Mouse (Mus musculus): ENCODE data around the gene Esr1. TPM values are rescaled to one million over a fixed set of nuclear protein-coding genes. Genes with fewer than 3 reads are reported as not detected.

Gene Esr1
- polyA plus RNA-seq, 1 experiment from 2014 or later, result 0.54 TPM

DNA sequence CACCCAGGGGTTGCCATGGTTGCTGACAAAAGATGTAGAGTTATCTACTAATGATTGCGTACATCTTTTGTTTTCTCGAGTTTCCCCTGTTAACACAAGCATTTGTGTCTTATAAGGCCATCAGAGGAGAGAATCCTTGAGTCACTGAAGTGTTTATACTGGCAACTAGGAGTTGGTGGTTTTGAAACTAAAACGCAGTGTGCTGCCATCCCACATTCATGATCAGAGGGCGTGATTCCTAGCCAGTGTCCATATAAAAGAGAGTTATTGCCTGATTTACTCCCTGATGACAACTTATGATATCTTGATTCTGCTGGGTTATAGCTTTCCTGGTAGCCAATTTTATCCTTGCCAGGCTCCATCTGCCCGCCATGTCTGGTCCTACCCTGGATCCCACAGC lies 331.8 kb downstream of the Esr1 start:
- H3K4me1 ChIP-seq (ENCODE audit: control insufficient read depth, insufficient read depth, low read length), result no peaks in the 10 kb centered on the region
- no peaks in the 10 kb centered on the region for H3K27me3 ChIP-seq (ENCODE audit: control insufficient read depth, insufficient read depth, low read length)
- H3K9ac ChIP-seq (ENCODE audit: low read length), result no peak overlapping the region
- H3K4me2 ChIP-seq (ENCODE audit: low read depth, low read length), result no peak overlapping the region
- H3K4me3 ChIP-seq (replicated peaks; ENCODE audit: low read length), result no peak overlapping the region
- H3K9me3 ChIP-seq (replicated peaks; ENCODE audit: control insufficient read depth, low read length), result no peaks in the 10 kb centered on the region
- WGBS, result 82% methylated on average over 5 of the region's 5 CpGs
- H3K27ac ChIP-seq (ENCODE audit: low read length), result no peak overlapping the region
- ATAC-seq (ENCODE audit: insufficient read depth, low FRiP score), result no peak
- no peaks in the 10 kb centered on the region for H3K36me3 ChIP-seq (ENCODE audit: control insufficient read depth, insufficient read depth, low read length)

- Histone ChIP-seq H3K4me1 (ENCODE audit: control insufficient read depth, insufficient read depth, low read length) (no peaks in the 10 kb centered on the region), H3K27me3 (ENCODE audit: control insufficient read depth, insufficient read depth, low read length) (no peaks in the 10 kb centered on the region), H3K9me3 (replicated peaks; ENCODE audit: control insufficient read depth, low read length) (no peaks in the 10 kb centered on the region), H3K36me3 (ENCODE audit: control insufficient read depth, insufficient read depth, low read length) (no peaks in the 10 kb centered on the region), H3K9ac (ENCODE audit: low read length) (no peak overlapping the region), H3K4me2 (ENCODE audit: low read depth, low read length) (no peak overlapping the region), H3K4me3 (replicated peaks; ENCODE audit: low read length) (no peak overlapping the region), H3K27ac (ENCODE audit: low read length) (no peak overlapping the region)
- ATAC-seq (ENCODE audit: insufficient read depth, low FRiP score), result no peak
- WGBS, result 66% methylated on average over 2 of the region's 2 CpGs
Observed at GRCm38 (mm10) chr10:4944725-4945124, 333.3 kb downstream of the Esr1 start.

DNA sequence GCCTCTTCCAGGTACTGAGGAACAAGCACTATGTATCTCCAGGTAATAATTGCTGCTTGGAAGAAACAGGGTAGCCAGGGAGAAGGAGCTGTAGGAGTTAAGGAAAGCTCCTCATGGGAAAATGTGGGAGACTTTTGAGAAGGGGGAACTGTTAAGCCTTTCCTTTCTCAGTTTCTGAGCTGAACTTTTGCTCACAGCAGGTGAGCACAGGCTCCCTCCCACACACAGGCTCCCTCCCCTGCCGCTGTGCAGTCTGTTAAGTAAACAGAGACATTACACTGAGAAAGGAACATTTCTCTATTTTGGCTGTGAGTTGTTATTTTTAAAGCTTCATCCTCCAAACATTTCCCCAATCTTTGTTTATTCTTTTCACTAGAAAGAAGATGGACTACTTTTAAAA lies 354.4 kb downstream of the Esr1 start:
- H3K9ac ChIP-seq (ENCODE audit: low read length), result no peak overlapping the region
- H3K4me1 ChIP-seq (ENCODE audit: control insufficient read depth, insufficient read depth, low read length), result no peaks in the 10 kb centered on the region
- WGBS, result 18% methylated on average over 1 of the region's 1 CpGs
- H3K9me3 ChIP-seq (replicated peaks; ENCODE audit: control insufficient read depth, low read length), result no peaks in the 10 kb centered on the region
- H3K4me3 ChIP-seq (replicated peaks; ENCODE audit: low read length), result no peak overlapping the region
- no peaks in the 10 kb centered on the region for H3K27me3 ChIP-seq (ENCODE audit: control insufficient read depth, insufficient read depth, low read length)
- H3K36me3 ChIP-seq (ENCODE audit: control insufficient read depth, insufficient read depth, low read length), result no peaks in the 10 kb centered on the region
- H3K4me2 ChIP-seq (ENCODE audit: low read depth, low read length), result no peak overlapping the region
- ATAC-seq (ENCODE audit: insufficient read depth, low FRiP score), result no peak
- no peak overlapping the region for H3K27ac ChIP-seq (ENCODE audit: low read length)

- no peak overlapping the region for H3K9ac ChIP-seq (ENCODE audit: low read length)
- no peak overlapping the region for H3K4me3 ChIP-seq (replicated peaks; ENCODE audit: low read length)
- 48% methylated on average over 7 of the region's 7 CpGs for WGBS
- H3K27ac ChIP-seq (ENCODE audit: low read length), result no peak overlapping the region
- no peaks in the 10 kb centered on the region for H3K9me3 ChIP-seq (replicated peaks; ENCODE audit: control insufficient read depth, low read length)
- H3K36me3 ChIP-seq (ENCODE audit: control insufficient read depth, insufficient read depth, low read length), result no peaks in the 10 kb centered on the region
- H3K4me2 ChIP-seq (ENCODE audit: low read depth, low read length), result no peak overlapping the region
- no peak for ATAC-seq (ENCODE audit: insufficient read depth, low FRiP score)
- no peaks in the 10 kb centered on the region for H3K27me3 ChIP-seq (ENCODE audit: control insufficient read depth, insufficient read depth, low read length)
- H3K4me1 ChIP-seq (ENCODE audit: control insufficient read depth, insufficient read depth, low read length), result no peaks in the 10 kb centered on the region; the same call in 1 of the 2 replicates
Observed at GRCm38 (mm10) chr10:4971156-4971555, 359.8 kb downstream of the Esr1 start.

DNA sequence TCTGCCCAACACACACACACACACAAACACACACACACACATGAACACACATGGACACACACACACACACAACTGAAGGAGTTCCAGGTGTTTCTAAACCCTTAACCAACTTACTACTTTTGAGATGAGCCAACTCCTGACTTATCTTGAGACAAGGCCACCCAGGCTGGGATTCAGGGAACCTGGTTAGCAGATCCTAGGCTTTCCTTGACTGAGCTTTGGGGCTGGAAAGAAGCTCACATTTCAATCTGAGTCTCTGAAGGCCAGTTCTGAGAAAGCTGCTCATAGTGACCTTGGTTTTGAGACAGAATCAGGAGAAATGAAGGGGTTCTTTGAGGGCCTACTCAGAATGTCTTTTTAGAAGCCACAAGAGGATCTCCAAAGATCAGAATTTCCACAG lies 360.2 kb downstream of the Esr1 start:
- H3K4me3 ChIP-seq (replicated peaks; ENCODE audit: low read length), result no peak overlapping the region
- H3K27ac ChIP-seq (ENCODE audit: low read length), result no peak overlapping the region
- no peaks in the 10 kb centered on the region for H3K9me3 ChIP-seq (replicated peaks; ENCODE audit: control insufficient read depth, low read length)
- no peaks in the 10 kb centered on the region for H3K27me3 ChIP-seq (ENCODE audit: control insufficient read depth, insufficient read depth, low read length)
- no peak overlapping the region for H3K9ac ChIP-seq (ENCODE audit: low read length)
- no peak overlapping the region for H3K4me2 ChIP-seq (ENCODE audit: low read depth, low read length)
- no peaks in the 10 kb centered on the region; the same call in 1 of the 2 replicates for H3K4me1 ChIP-seq (ENCODE audit: control insufficient read depth, insufficient read depth, low read length)
- ATAC-seq (ENCODE audit: insufficient read depth, low FRiP score), result no peak
- no peaks in the 10 kb centered on the region for H3K36me3 ChIP-seq (ENCODE audit: control insufficient read depth, insufficient read depth, low read length)

DNA sequence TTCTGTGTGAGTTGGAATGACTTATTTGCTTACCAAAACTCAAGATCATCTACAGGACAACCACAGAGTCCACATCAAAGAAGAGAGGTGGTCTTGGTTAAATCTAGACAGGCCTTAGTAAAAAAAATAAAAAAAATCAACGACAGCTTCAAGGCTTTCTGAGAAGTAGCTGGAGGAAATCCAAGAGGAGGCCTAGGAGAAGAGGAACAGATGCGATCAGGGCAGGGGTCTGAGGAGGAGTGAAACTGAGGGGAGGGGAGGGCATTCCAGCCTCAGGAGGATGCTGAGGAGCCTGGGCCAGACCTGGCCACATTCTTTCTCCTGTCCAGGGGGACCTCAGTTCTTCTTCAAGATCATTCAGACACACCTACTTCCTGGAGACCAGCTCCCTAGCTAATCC lies 360.6 kb downstream of the Esr1 start:
- Histone ChIP-seq H3K4me3 (replicated peaks; ENCODE audit: low read length) (no peak overlapping the region), H3K4me1 (ENCODE audit: control insufficient read depth, insufficient read depth, low read length) (no peaks in the 10 kb centered on the region; the same call in 1 of the 2 replicates), H3K4me2 (ENCODE audit: low read depth, low read length) (no peak overlapping the region), H3K9me3 (replicated peaks; ENCODE audit: control insufficient read depth, low read length) (no peaks in the 10 kb centered on the region), H3K9ac (ENCODE audit: low read length) (no peak overlapping the region), H3K27me3 (ENCODE audit: control insufficient read depth, insufficient read depth, low read length) (no peaks in the 10 kb centered on the region), H3K27ac (ENCODE audit: low read length) (no peak overlapping the region), H3K36me3 (ENCODE audit: control insufficient read depth, insufficient read depth, low read length) (no peaks in the 10 kb centered on the region)
- 30% methylated on average over 2 of the region's 2 CpGs for WGBS
- ATAC-seq (ENCODE audit: insufficient read depth, low FRiP score), result no peak

- Histone ChIP-seq H3K36me3 (ENCODE audit: control insufficient read depth, insufficient read depth, low read length) (no peaks in the 10 kb centered on the region), H3K4me3 (replicated peaks; ENCODE audit: low read length) (no peak overlapping the region), H3K9ac (ENCODE audit: low read length) (no peak overlapping the region), H3K4me2 (ENCODE audit: low read depth, low read length) (no peak overlapping the region), H3K27ac (ENCODE audit: low read length) (no peak overlapping the region), H3K27me3 (ENCODE audit: control insufficient read depth, insufficient read depth, low read length) (no peaks in the 10 kb centered on the region), H3K4me1 (ENCODE audit: control insufficient read depth, insufficient read depth, low read length) (no peaks in the 10 kb centered on the region; the same call in 1 of the 2 replicates), H3K9me3 (replicated peaks; ENCODE audit: control insufficient read depth, low read length) (no peaks in the 10 kb centered on the region)
- 80% methylated on average over 4 of the region's 4 CpGs for WGBS
- ATAC-seq (ENCODE audit: insufficient read depth, low FRiP score), result no peak
Observed at GRCm38 (mm10) chr10:4974246-4974645, 362.9 kb downstream of the Esr1 start.

DNA sequence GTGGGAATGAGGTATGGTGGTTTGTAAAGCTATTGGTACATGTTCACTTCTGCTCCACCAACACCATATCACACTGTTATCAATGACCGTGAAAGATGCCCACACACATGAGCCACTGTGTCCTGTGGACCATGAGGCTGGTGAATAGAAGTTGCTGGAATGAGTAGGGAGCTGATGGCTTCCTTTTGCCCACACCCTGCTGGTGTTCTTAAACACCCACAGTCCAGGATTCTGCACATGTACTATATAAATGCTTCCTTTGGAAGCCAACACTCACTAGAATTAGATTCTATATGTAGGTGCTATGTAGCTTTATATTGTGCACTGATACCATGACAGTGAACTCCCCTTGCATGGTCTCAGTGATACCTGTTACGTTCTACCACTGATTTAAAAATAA lies 365.2 kb downstream of the Esr1 start:
- H3K4me1 ChIP-seq (ENCODE audit: control insufficient read depth, insufficient read depth, low read length), result no peaks in the 10 kb centered on the region; the same call in 1 of the 2 replicates
- H3K9ac ChIP-seq (ENCODE audit: low read length), result no peak overlapping the region
- no peaks in the 10 kb centered on the region for H3K36me3 ChIP-seq (ENCODE audit: control insufficient read depth, insufficient read depth, low read length)
- no peaks in the 10 kb centered on the region for H3K27me3 ChIP-seq (ENCODE audit: control insufficient read depth, insufficient read depth, low read length)
- H3K4me2 ChIP-seq (ENCODE audit: low read depth, low read length), result no peak overlapping the region
- H3K4me3 ChIP-seq (replicated peaks; ENCODE audit: low read length), result no peak overlapping the region
- WGBS, result 82% methylated on average over 2 of the region's 2 CpGs
- ATAC-seq (ENCODE audit: insufficient read depth, low FRiP score), result no peak
- no peaks in the 10 kb centered on the region for H3K9me3 ChIP-seq (replicated peaks; ENCODE audit: control insufficient read depth, low read length)
- H3K27ac ChIP-seq (ENCODE audit: low read length), result no peak overlapping the region

DNA sequence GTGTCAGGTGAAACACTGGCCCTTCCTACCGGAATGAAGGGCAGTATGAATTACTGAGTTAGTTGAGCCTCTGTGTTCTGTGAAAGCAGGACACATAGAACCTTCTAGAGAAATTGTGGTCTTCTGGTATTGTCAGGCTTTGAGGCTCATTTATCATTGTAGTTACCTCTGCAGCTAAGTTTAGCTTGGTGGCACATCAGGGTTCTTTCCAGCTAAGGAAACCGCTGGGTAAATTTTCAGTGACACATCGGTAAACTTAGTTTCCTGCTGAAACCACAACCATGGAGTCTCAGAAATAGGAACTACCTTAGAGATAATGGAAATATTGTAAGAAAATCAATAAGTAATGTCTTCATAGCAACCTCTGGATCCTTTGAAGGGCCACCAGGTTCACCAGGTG lies 366.0 kb downstream of the Esr1 start:
- no peak for ATAC-seq (ENCODE audit: insufficient read depth, low FRiP score)
- Histone ChIP-seq H3K4me2 (ENCODE audit: low read depth, low read length) (no peak overlapping the region), H3K9me3 (replicated peaks; ENCODE audit: control insufficient read depth, low read length) (no peaks in the 10 kb centered on the region), H3K9ac (ENCODE audit: low read length) (no peak overlapping the region), H3K4me3 (replicated peaks; ENCODE audit: low read length) (no peak overlapping the region), H3K27ac (ENCODE audit: low read length) (no peak overlapping the region), H3K36me3 (ENCODE audit: control insufficient read depth, insufficient read depth, low read length) (no peaks in the 10 kb centered on the region), H3K4me1 (ENCODE audit: control insufficient read depth, insufficient read depth, low read length) (no peaks in the 10 kb centered on the region), H3K27me3 (ENCODE audit: control insufficient read depth, insufficient read depth, low read length) (no peaks in the 10 kb centered on the region)
- WGBS, result 85% methylated on average over 3 of the region's 3 CpGs

DNA sequence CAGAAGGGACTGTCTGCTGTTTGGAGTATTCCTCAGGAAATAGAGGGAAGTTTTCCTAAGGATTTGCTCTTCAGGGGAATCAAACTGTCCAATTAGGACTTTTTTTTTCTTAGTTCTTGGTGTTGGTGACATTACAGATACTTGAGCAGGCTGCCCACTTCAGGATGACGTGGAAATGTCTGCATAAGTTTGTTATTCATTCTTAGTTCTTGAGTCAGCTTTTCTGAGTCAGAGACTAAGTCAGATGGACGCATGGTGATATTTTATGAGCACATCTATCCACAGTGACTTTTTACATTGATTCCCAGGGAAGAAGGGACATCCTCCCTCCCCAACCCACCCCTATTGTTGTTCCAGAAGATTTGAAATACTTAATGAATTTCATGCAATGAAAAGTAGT lies 372.5 kb downstream of the Esr1 start:
- Histone ChIP-seq H3K36me3 (ENCODE audit: control insufficient read depth, insufficient read depth, low read length) (no peaks in the 10 kb centered on the region), H3K9ac (ENCODE audit: low read length) (no peak overlapping the region), H3K4me3 (replicated peaks; ENCODE audit: low read length) (no peak overlapping the region), H3K27ac (ENCODE audit: low read length) (no peak overlapping the region), H3K4me1 (ENCODE audit: control insufficient read depth, insufficient read depth, low read length) (no peaks in the 10 kb centered on the region), H3K27me3 (ENCODE audit: control insufficient read depth, insufficient read depth, low read length) (no peaks in the 10 kb centered on the region), H3K4me2 (ENCODE audit: low read depth, low read length) (no peak overlapping the region), H3K9me3 (replicated peaks; ENCODE audit: control insufficient read depth, low read length) (no peaks in the 10 kb centered on the region)
- ATAC-seq (ENCODE audit: insufficient read depth, low FRiP score), result no peak
- 52% methylated on average over 2 of the region's 2 CpGs for WGBS
